Mouse (Mus musculus) thymus, adult 2 months (tissue): ENCODE measurements around the gene Gtf2h4.

ENCODE experiments used
- CTCF ChIP-seq: fragments of 200-500 bp; IDR thresholded peaks from 2 replicates; pipeline ENCODE4 v1.5.1; 2012; ENCODE audit warnings: mild to moderate bottlenecking, control low read depth, low read length, moderate library complexity, borderline replicate concordance; ENCODE audit not compliant: control insufficient read depth, poor library complexity, insufficient read depth; ENCODE audit errors: extremely low read depth
- POLR2A ChIP-seq: fragments of 200-500 bp; IDR thresholded peaks from 2 replicates; pipeline ENCODE4 v1.6.1; 2012; ENCODE audit warnings: mild to moderate bottlenecking, low read length, control low read depth, moderate library complexity; ENCODE audit not compliant: control insufficient read depth, poor library complexity, insufficient read depth; ENCODE audit errors: extremely low read depth

DNA sequence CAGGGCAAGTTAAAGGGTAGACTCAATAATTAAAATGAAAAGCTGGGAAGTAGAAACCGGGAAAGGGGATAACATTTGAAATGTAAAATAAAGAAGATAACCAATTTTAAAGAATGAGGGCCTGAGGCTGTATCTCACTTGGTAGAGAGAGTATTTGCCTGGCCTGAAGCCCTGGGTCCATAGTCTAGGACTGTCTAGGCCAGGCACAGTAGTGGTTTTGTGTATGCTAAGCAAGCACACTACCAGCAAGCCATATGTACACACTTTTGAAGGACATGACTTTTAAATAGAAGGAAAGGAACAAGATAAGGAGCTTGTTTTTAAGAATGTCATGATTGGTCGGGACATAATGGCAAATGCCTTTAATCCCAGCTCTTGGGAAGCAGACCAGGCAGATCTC is 35.1 kb upstream of the Gtf2h4 start:
- TF ChIP-seq CTCF (no peak), POLR2A (no peak)
